27 mouse cellular contexts compared by ENCODE assay signal in the genomic region with DNA sequence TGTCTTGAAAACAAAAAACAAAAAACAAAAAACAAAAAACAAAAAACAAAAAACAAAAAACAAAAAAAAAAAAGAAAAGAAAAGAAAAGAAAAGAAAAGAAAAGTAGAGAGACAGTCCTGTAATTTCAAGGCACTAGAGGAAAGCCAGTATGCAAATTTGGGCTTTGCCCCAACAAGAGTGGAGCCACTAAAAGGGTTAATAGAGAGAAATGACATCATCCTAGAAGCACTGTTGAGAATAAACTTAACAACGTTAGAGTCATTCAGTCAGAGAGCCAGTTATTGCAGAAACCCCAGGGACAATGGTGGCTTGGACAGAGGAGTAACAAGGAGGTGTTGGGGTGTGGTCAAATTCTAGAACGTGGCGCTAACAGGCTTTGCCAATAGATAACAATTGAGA. TPM values are rescaled to one million over a fixed set of nuclear protein-coding genes. Genes with fewer than 3 reads are reported as not detected.
"Had no signal": no experiment of that assay in that cellular context is flagged by ENCODE, and none has a peak within 500 bp of the region (broad histone marks: within the 10 kb centered on the region; RNA-seq: fewer than 3 reads in every experiment).

No protein-coding gene starts in this region.

- H3K4me3 ChIP-seq: heart, embryonic 10.5 days; heart, embryonic 12.5 days; hindbrain, embryonic 10.5 days; hindbrain, embryonic 12.5 days; intestine, embryonic 15.5 days; layer of hippocampus, adult 2 months; limb, embryonic 10.5 days; limb, embryonic 12.5 days; liver, embryonic 13.5 days; liver, embryonic 15.5 days had no signal

- H3K27me3 ChIP-seq: heart, embryonic 12.5 days; hindbrain, embryonic 12.5 days; intestine, embryonic 15.5 days; limb, embryonic 12.5 days; liver, embryonic 13.5 days; liver, embryonic 15.5 days had no signal

- DNase-seq: gastrocnemius, postnatal 25 days; heart, postnatal 10 days; heart, postnatal 4 days; kidney, adult 18-20 months; kidney, adult 8-10 months; kidney, postnatal 10 days; kidney, postnatal 25 days; kidney, postnatal 4 days; layer of hippocampus, postnatal 36 days; liver; liver, embryonic 13.5 days had no signal

- H3K9ac ChIP-seq: heart, embryonic 12.5 days; hindbrain, embryonic 12.5 days; hindbrain, embryonic 14.5 days; intestine, embryonic 15.5 days; limb, embryonic 12.5 days; liver, embryonic 13.5 days; liver, embryonic 15.5 days had no signal

- H3K9me3 ChIP-seq: heart, embryonic 10.5 days; heart, embryonic 12.5 days; hindbrain, embryonic 10.5 days; hindbrain, embryonic 12.5 days; intestine, embryonic 15.5 days; limb, embryonic 10.5 days; limb, embryonic 12.5 days; liver, embryonic 13.5 days; liver, embryonic 15.5 days had no signal

- H3K4me1 ChIP-seq: heart, embryonic 12.5 days; hindbrain, embryonic 10.5 days; hindbrain, embryonic 12.5 days; limb, embryonic 10.5 days; limb, embryonic 12.5 days; liver, embryonic 13.5 days; liver, embryonic 15.5 days had no signal

- H3K36me3 ChIP-seq: heart, embryonic 10.5 days; heart, embryonic 12.5 days; hindbrain, embryonic 10.5 days; hindbrain, embryonic 12.5 days; intestine, embryonic 15.5 days; limb, embryonic 10.5 days; limb, embryonic 12.5 days; liver, embryonic 13.5 days; liver, embryonic 15.5 days had no signal

- H3K4me2 ChIP-seq: heart, embryonic 12.5 days; hindbrain, embryonic 12.5 days; hindbrain, embryonic 14.5 days; intestine, embryonic 15.5 days; limb, embryonic 12.5 days; liver, embryonic 11.5 days; liver, embryonic 13.5 days; liver, embryonic 15.5 days had no signal

- H3K27ac ChIP-seq: heart, embryonic 10.5 days; hindbrain, embryonic 10.5 days; hindbrain, embryonic 12.5 days; hindbrain, embryonic 14.5 days; intestine, embryonic 15.5 days; layer of hippocampus, adult 2 months; limb, embryonic 10.5 days; limb, embryonic 12.5 days; liver, embryonic 13.5 days; liver, embryonic 15.5 days had no signal

- ATAC-seq: hindbrain, embryonic 16.5 days; inflammation-experienced regulatory T-cells, adult 6 months; intestine, embryonic 15.5 days; intestine, postnatal 0 days had no signal

RNA-seq across cellular contexts. Expression of a gene that starts 41.8 kb away (rescaled TPM):
- total RNA-seq: gastrocnemius, postnatal 25 days; heart, postnatal 4 days had no signal
- polyA plus RNA-seq: heart, embryonic 10.5 days; heart, embryonic 12.5 days; heart, embryonic 14.5 days; hindbrain, embryonic 10.5 days; hindbrain, embryonic 12.5 days; hindbrain, embryonic 14.5 days; hindbrain, embryonic 16.5 days; kidney, embryonic 14.5 days; limb, embryonic 10.5 days; liver, embryonic 11.5 days; liver, embryonic 13.5 days had no signal

RNA-seq across cellular contexts. Expression of a gene that starts 44.2 kb away (rescaled TPM):
- polyA plus RNA-seq: hindbrain, embryonic 12.5 days; hindbrain, embryonic 14.5 days; liver, embryonic 15.5 days had no signal
